Mouse (Mus musculus) E14TG2a.4 (cell line): ENCODE data around the gene Mybpc3.

Source experiments
- H3K27me3 ChIP-seq: 2 replicates; pipeline ENCODE4 v1.6.1; 2014; ENCODE audit warnings: low read length, control low read depth; ENCODE audit not compliant: insufficient read depth
- H3K36me3 ChIP-seq: 2 replicates; pipeline ENCODE4 v1.6.1; 2014; ENCODE audit warnings: low read length, control low read depth; ENCODE audit not compliant: insufficient read depth
- H3K4me1 ChIP-seq: replicated peaks from 2 replicates; pipeline ENCODE4 v1.6.1; 2014; ENCODE audit warnings: low read depth, low read length, control low read depth
- H3K4me3 ChIP-seq: replicated peaks from 2 replicates; pipeline ENCODE4 v1.5.1; 2014; ENCODE audit warnings: mild to moderate bottlenecking, low read length
- H3K9me3 ChIP-seq: 2 replicates; pipeline ENCODE4 v1.6.1; 2014; ENCODE audit warnings: low read length, control low read depth
- CTCF ChIP-seq: conservative IDR thresholded peaks from 2 replicates; pipeline ENCODE4 v1.5.1; 2014; ENCODE audit warnings: low read length
- NANOG ChIP-seq: IDR thresholded peaks from 2 replicates; pipeline ENCODE4 v1.6.1; 2014; ENCODE audit warnings: borderline replicate concordance, low read length, mixed read lengths
- POU5F1 ChIP-seq: IDR thresholded peaks from 2 replicates; pipeline ENCODE4 v1.6.1; 2014; ENCODE audit warnings: low read length, borderline replicate concordance

Mybpc3 gene

GRCm38 (mm10) chr2:91078314-91079025, 39.5 kb upstream of the Mybpc3 start:
- Histone ChIP-seq H3K36me3 (no peaks in the 10 kb centered on the region), H3K4me3 (peak overlapping the region; percentile 64), H3K4me1 (peaks cover 31% of the 10 kb centered on the region), H3K9me3 (no peaks in the 10 kb centered on the region), H3K27me3 (peaks cover 58% of the 10 kb centered on the region)
- TF ChIP-seq POU5F1 (no peak), CTCF (no peak), NANOG (no peak)

DNA sequence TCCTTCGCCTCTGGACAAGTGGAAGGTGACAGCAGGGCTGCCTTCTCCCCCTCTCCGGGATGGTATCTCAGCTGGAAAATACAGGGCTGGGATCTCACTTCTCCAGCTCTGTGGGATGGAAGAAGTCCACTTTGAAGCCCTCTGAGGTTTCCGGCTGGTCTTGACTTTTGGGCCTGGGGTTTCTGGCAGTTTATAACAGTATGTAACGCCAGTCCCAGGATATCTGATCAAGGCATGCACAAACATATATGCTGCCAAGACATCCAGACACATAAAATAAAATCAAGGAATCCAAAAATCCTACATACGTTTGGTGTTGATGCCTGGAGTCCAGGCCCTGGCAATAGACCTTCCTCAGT, 38.9 kb upstream of the Mybpc3 start:
- Histone ChIP-seq H3K9me3 (no peaks in the 10 kb centered on the region), H3K4me3 (peak overlapping the region; percentile 64), H3K36me3 (no peaks in the 10 kb centered on the region), H3K27me3 (peaks cover 63% of the 10 kb centered on the region), H3K4me1 (peaks cover 31% of the 10 kb centered on the region)
- TF ChIP-seq POU5F1 (no peak), NANOG (no peak), CTCF (no peak)

DNA sequence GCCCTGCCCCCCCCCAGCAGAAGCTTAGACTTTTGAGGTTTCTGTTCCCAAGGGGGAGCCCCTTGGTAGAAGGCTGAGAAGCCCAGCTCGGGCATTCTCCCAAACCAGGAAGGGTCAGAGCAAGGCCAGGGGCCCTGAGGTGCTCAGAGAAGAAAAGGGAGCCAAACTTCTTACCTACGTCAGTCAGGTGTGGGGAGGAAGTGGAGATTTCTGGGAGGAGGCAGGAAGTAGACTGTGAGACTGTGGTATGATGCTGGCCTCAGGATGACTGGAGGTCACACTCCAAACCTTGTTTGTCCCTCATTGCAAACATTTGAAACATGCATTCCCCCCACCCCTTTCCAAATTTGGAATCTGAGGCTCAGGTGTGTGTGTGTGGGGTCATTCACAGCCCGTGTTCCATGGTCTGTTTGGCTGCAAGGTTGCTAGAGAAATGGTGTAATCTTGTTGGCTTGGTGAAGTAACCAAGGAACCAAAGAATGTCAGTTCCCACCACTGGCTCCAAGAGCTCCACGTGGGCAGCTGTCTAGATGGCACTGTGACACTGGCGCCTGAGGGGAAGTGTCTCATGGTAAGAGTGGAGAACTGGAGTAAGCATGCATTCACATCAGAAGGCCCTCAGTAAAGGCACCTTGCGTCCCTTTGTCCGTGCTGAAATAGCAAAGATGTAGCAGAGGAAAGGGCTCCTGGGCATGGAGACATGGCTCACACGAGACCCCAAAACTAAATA, 37.0 kb upstream of the Mybpc3 start:
- Histone ChIP-seq H3K4me1 (peaks cover 34% of the 10 kb centered on the region), H3K36me3 (no peaks in the 10 kb centered on the region), H3K27me3 (peaks cover 82% of the 10 kb centered on the region), H3K9me3 (no peaks in the 10 kb centered on the region), H3K4me3 (no peak overlapping the region)
- TF ChIP-seq POU5F1 (no peak), CTCF (no peak), NANOG (no peak)

DNA sequence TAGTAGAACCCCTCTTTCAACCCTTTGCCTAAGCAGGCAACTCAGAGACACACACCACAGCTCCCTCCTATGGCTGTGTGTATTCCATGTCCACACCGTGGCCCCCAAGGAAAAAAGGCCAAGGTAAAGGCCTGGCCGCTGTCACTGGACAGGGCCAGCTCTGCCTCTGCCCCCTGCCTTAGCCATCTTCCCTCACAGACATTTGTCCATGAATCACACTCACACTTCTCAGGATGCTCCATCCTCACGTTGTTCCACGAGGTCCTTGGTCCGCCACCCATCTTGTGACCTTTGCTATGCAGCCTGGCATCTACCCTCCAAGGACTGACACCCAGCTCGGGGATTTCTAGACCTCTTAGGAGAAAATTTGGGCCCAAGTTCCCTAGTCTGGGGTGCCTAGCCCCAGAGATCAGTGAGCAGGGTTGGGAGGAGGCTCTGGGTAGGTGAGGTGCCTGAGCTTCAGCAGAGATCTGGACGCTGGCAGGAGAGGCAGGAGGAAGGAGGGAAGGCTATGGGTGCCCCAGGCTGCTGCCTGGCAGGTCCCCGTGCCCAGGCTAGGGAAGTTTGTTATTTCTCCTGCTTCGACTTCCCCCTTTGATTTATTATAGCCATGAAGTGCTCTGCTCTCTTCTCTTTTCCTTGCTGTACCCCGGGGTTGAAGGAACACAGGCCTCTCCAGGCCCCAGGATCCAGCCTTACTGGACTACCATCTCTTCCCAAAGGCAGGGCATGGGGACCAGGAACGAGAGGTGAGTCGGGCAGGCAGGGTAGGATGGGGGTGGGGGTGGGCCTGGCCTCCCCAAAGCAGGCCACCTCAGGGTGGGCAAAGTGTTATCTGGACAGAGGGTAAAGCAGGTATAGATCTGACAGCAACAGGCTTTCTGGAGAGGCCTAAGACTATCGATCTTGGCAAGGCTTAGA, 35.9 kb upstream of the Mybpc3 start, which contains the start of gene Spi1:
Gene Spi1 (plus strand): TSS at position 616 of the 921 bp plus-strand sequence.
- Histone ChIP-seq H3K36me3 (no peaks in the 10 kb centered on the region), H3K4me3 (no peak within 1 kb of the TSS), H3K4me1 (peaks cover 41% of the 10 kb centered on the region), H3K27me3 (peaks cover 91% of the 10 kb centered on the region), H3K9me3 (no peaks in the 10 kb centered on the region)
- TF ChIP-seq CTCF (no peak), NANOG (no peak), POU5F1 (no peak)

DNA sequence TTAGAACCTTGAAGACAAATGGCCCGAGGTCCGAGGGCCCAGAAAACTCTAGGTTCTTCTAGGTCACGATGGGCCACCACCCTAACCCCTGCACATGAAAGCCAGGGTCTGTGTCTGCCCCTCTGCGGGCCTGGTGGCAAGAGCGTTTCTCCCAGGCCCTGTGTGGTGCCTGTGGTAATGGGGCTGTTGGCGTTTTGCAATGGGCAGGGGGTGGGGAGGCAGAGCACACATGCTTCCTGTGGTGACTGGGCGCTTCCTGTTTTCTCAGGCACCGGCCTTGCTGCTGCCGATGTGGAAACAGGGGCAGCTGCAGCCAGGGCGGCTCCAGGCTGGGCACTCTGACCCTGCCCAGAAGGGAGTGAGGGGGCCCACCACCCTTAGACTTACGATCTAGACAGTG, 35.1 kb upstream of the Mybpc3 start:
- Histone ChIP-seq H3K36me3 (no peaks in the 10 kb centered on the region), H3K9me3 (no peaks in the 10 kb centered on the region), H3K4me1 (peaks cover 38% of the 10 kb centered on the region), H3K4me3 (no peak overlapping the region), H3K27me3 (peaks cover 90% of the 10 kb centered on the region)
- TF ChIP-seq NANOG, result no peak
- TF ChIP-seq CTCF, result no peak
- TF ChIP-seq POU5F1, result no peak

DNA sequence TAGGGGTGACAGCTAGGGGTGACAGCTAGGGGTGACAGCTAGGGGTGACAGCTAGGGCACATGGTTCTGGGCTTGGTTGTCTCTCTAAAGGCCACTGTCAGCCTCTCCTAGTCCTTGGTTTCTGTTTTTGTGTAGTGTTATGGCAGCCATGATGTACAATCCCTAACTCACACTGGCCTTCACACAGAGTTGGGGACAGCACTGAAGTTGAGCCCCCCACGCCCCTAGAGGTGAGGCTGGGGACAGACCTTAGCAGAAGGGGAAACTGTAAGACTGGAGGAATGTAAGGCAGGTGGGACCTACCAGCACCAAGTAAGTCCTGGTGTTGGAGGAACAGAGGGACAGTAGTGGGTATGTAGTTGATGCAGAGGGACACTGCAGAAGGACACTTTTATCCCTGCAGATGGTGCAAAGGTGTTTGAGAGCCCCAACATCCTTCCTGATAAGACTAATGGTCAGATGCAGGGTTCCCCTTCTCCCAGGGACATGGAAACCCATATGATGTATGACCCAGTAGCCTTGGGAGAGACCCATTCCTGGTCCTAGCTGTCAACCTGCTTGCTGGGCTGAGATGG, 34.5 kb upstream of the Mybpc3 start:
- Histone ChIP-seq H3K4me3 (no peak overlapping the region), H3K9me3 (no peaks in the 10 kb centered on the region), H3K36me3 (no peaks in the 10 kb centered on the region), H3K4me1 (peaks cover 32% of the 10 kb centered on the region), H3K27me3 (peaks cover 87% of the 10 kb centered on the region)
- TF ChIP-seq CTCF, result no peak
- no peak for TF ChIP-seq POU5F1
- TF ChIP-seq NANOG, result no peak

DNA sequence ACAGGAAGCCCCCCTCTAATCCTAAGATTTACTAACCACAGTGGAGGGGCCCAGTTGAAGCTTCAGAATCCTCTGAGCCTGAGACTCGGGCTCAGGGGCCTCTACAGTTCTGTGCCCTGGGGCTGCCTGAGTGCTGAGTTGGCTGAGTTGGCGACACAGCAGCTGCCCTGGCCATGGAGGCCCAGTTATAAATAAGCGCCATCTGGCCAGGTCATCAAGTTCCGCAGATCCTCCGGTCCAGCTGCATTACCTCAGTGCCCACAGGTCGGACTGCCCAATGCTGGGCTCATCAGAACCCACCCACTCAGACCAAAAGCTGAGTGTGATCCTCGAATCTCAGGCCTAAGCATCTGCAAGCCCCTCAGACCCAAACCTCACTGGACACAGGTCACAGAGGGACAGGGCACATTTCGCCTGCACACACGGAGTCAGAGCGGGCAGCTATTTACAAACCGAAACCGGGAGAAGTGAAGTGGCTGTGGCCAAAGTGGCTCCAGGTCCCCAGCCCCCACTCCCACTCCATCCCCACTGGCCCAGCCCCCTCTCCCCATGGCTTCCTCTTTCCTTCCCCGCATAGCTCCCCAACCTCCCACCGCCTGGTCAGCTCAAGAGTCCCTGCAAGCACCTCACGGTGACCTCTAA, 33.6 kb upstream of the Mybpc3 start:
- Histone ChIP-seq H3K4me3 (0 out of 2 replicates have a peak overlapping the region, but pooled peaks have one; percentile 7), H3K27me3 (peaks cover 80% of the 10 kb centered on the region), H3K9me3 (no peaks in the 10 kb centered on the region), H3K4me1 (peaks cover 25% of the 10 kb centered on the region), H3K36me3 (no peaks in the 10 kb centered on the region)
- TF ChIP-seq CTCF, result no peak
- TF ChIP-seq POU5F1, result no peak
- TF ChIP-seq NANOG, result no peak
